Mouse (Mus musculus) forebrain, embryonic 11.5 days (tissue): ENCODE measurements around the gene Scyl1. TPM values are rescaled to one million over a fixed set of nuclear protein-coding genes. Genes with fewer than 3 reads are reported as not detected.

Experiments
- ATAC-seq: fragments of 200-750 bp; cut with Nextera tagmentation; replicated peaks from 2 replicates; pipeline ENCODE4 v1.8.0; 2017; ENCODE audit warnings: moderate TSS enrichment; ENCODE audit not compliant: low FRiP score
- DNase-seq: peaks from one replicate; pipeline ENCODE4 v3.0.0-alpha.2; 2017; ENCODE audit warnings: low spot score
- H3K27ac ChIP-seq: fragments of 300-500 bp; sonication (generic); 2 replicates; pipeline ENCODE4 v1.5.1; 2014; ENCODE audit warnings: low read depth, low read length
- H3K27me3 ChIP-seq: fragments of 300-500 bp; sonication (generic); 2 replicates; pipeline ENCODE4 v1.6.1; 2014; ENCODE audit warnings: mild to moderate bottlenecking, low read length, mixed read lengths; ENCODE audit not compliant: control insufficient read depth, insufficient read depth
- H3K36me3 ChIP-seq: fragments of 300-500 bp; sonication (generic); 2 replicates; pipeline ENCODE4 v1.6.1; 2014; ENCODE audit warnings: mild to moderate bottlenecking, low read length, moderate library complexity, mixed read lengths; ENCODE audit not compliant: control insufficient read depth, insufficient read depth
- H3K4me1 ChIP-seq: fragments of 300-500 bp; sonication (generic); replicated peaks from 2 replicates; pipeline ENCODE4 v1.6.1; 2014; ENCODE audit warnings: low read length, mixed read lengths; ENCODE audit not compliant: control insufficient read depth, insufficient read depth
- H3K4me2 ChIP-seq: fragments of 300-500 bp; sonication (generic); 2 replicates; pipeline ENCODE4 v1.6.1; 2014; ENCODE audit warnings: low read depth, mild to moderate bottlenecking, low read length, moderate library complexity, mixed read lengths; ENCODE audit not compliant: severe bottlenecking
- H3K4me3 ChIP-seq: fragments of 300-500 bp; sonication (generic); 2 replicates; pipeline ENCODE4 v1.5.1; 2014; ENCODE audit warnings: low read depth, low read length
- H3K9ac ChIP-seq: fragments of 300-500 bp; sonication (generic); 2 replicates; pipeline ENCODE4 v1.6.1; 2014; ENCODE audit warnings: low read length
- H3K9me3 ChIP-seq: fragments of 300-500 bp; sonication (generic); 2 replicates; pipeline ENCODE4 v1.6.1; 2016; ENCODE audit warnings: low read length, mixed read lengths; ENCODE audit not compliant: control insufficient read depth
- WGBS: fragments of 180-500 bp; shearing (Covaris S2); extraction: QIAGEN DNeasy Blood & Tissue Kit; methylation state at CpG from one replicate; pipeline ENCODE4 v1.1.7; 2014; 5-methylcytosine and 5-hydroxymethylcytosine counted together
- polyA plus RNA-seq: library from polyadenylated mRNA; unstranded; fragments of >200 nt; fragmentation: Nextera tagmentation; extraction: Ambion mirVana; gene quantifications from 2 replicates; pipeline ENCODE4 v1.2.1, GENCODE M21; 2014

Scyl1 gene
- polyA plus RNA-seq, 1 experiment from 2014 or later: 65.2 TPM

- Histone ChIP-seq H3K27ac (no peak overlapping the region), H3K4me2 (no peak overlapping the region), H3K27me3 (no peaks in the 10 kb centered on the region), H3K36me3 (no peaks in the 10 kb centered on the region; the same call in 1 of the 2 replicates), H3K9me3 (no peaks in the 10 kb centered on the region), H3K4me3 (no peak overlapping the region), H3K4me1 (peaks cover 5% of the 10 kb centered on the region), H3K9ac (no peak overlapping the region)
- DNase-seq (no peak), ATAC-seq (no peak)
- 87% methylated on average over 4 of the region's 4 CpGs for WGBS
Measured at GRCm38 (mm10) chr19:5767271-5767670, 3.9 kb downstream of the Scyl1 start.

- Histone ChIP-seq H3K4me1 (no peaks in the 10 kb centered on the region), H3K36me3 (peaks cover 2% of the 10 kb centered on the region; the same call in 1 of the 2 replicates)
Measured at GRCm38 (mm10) chr19:5763163-5763562, 8.1 kb downstream of the Scyl1 start.

GRCm38 (mm10) chr19:5758878-5759403 is 12.3 kb downstream of the Scyl1 start:
- Histone ChIP-seq H3K4me2 (no peak overlapping the region), H3K4me1 (peaks cover 8% of the 10 kb centered on the region), H3K9me3 (no peaks in the 10 kb centered on the region), H3K27me3 (peaks cover 16% of the 10 kb centered on the region), H3K27ac (no peak overlapping the region), H3K4me3 (no peak overlapping the region), H3K36me3 (peaks cover 2% of the 10 kb centered on the region; the same call in 1 of the 2 replicates), H3K9ac (no peak overlapping the region)
- 92% methylated on average over 14 of the region's 14 CpGs for WGBS
- ATAC-seq: no peak
- no peak for DNase-seq

More at GRCm38 (mm10) chr19:5763163-5763562, 8.1 kb downstream of the Scyl1 start:
- Histone ChIP-seq H3K27me3 (no peaks in the 10 kb centered on the region; the same call in 1 of the 2 replicates), H3K9me3 (no peaks in the 10 kb centered on the region), H3K4me3 (no peak overlapping the region), H3K27ac (no peak overlapping the region), H3K4me2 (no peak overlapping the region), H3K9ac (no peak overlapping the region)
- ATAC-seq: no peak
- WGBS: 93% methylated on average over 6 of the region's 6 CpGs
- no peak for DNase-seq

- peaks cover 2% of the 10 kb centered on the region; the same call in 1 of the 2 replicates for H3K36me3 ChIP-seq
- 14% methylated on average over 36 of the region's 36 CpGs for WGBS
Measured at GRCm38 (mm10) chr19:5756991-5757636, 14.1 kb downstream of the Scyl1 start.

GRCm38 (mm10) chr19:5756321-5756985 is 14.8 kb downstream of the Scyl1 start:
- Histone ChIP-seq H3K9ac (peak overlapping the region; percentile 44), H3K4me3 (peak overlapping the region; percentile 14; the same call in 1 of the 2 replicates), H3K36me3 (peaks cover 2% of the 10 kb centered on the region; the same call in 1 of the 2 replicates), H3K27ac (no peak overlapping the region), H3K4me2 (peak overlapping the region; percentile 42), H3K27me3 (peaks cover 27% of the 10 kb centered on the region), H3K9me3 (no peaks in the 10 kb centered on the region), H3K4me1 (peaks cover 10% of the 10 kb centered on the region)
- ATAC-seq (0 out of 2 replicates have a peak, but pooled peaks have one; percentile 2), DNase-seq (peak; percentile 66)
- 7% methylated on average over 28 of the region's 29 CpGs for WGBS

More at GRCm38 (mm10) chr19:5756991-5757636, 14.1 kb downstream of the Scyl1 start:
- DNase-seq: no peak
- Histone ChIP-seq H3K9me3 (no peaks in the 10 kb centered on the region), H3K4me1 (peaks cover 8% of the 10 kb centered on the region), H3K27me3 (peaks cover 21% of the 10 kb centered on the region), H3K27ac (no peak overlapping the region), H3K4me2 (peak overlapping the region; percentile 42), H3K9ac (peak overlapping the region; percentile 44), H3K4me3 (peak overlapping the region; percentile 14; the same call in 1 of the 2 replicates)
- ATAC-seq: peak; percentile 18; the same call in 1 of the 2 replicates

- H3K9me3 ChIP-seq: no peaks in the 10 kb centered on the region
- DNase-seq: peak; percentile 71
- 0 out of 2 replicates have a peak overlapping the region, but pooled peaks have one; percentile 11 for H3K4me2 ChIP-seq
- no peak overlapping the region for H3K27ac ChIP-seq
- ATAC-seq: no peak
- peaks cover 8% of the 10 kb centered on the region for H3K4me1 ChIP-seq
- no peak overlapping the region for H3K4me3 ChIP-seq
- H3K9ac ChIP-seq: no peak overlapping the region
- 6% methylated on average over 20 of the region's 20 CpGs for WGBS
- peaks cover 34% of the 10 kb centered on the region for H3K27me3 ChIP-seq
- H3K36me3 ChIP-seq: no peaks in the 10 kb centered on the region
Measured at GRCm38 (mm10) chr19:5751742-5752141, 19.5 kb downstream of the Scyl1 start.

GRCm38 (mm10) chr19:5750951-5751350 is 20.3 kb downstream of the Scyl1 start:
- Histone ChIP-seq H3K4me3 (no peak overlapping the region), H3K9ac (no peak overlapping the region), H3K4me1 (peaks cover 10% of the 10 kb centered on the region), H3K36me3 (no peaks in the 10 kb centered on the region), H3K27me3 (peaks cover 30% of the 10 kb centered on the region), H3K4me2 (no peak overlapping the region), H3K27ac (no peak overlapping the region), H3K9me3 (no peaks in the 10 kb centered on the region)
- ATAC-seq (no peak), DNase-seq (no peak)
- 11% methylated on average over 22 of the region's 22 CpGs for WGBS

- Histone ChIP-seq H3K27me3 (peaks cover 36% of the 10 kb centered on the region), H3K4me1 (peaks cover 18% of the 10 kb centered on the region), H3K9ac (no peak overlapping the region), H3K4me3 (no peak overlapping the region), H3K36me3 (no peaks in the 10 kb centered on the region), H3K9me3 (no peaks in the 10 kb centered on the region), H3K27ac (no peak overlapping the region), H3K4me2 (no peak overlapping the region)
- WGBS: 87% methylated on average over 6 of the region's 6 CpGs
- DNase-seq (no peak), ATAC-seq (no peak)
Measured at GRCm38 (mm10) chr19:5749476-5749875, 21.7 kb downstream of the Scyl1 start.
